Mouse (Mus musculus) small intestine, adult 2 months (tissue): ENCODE results near the gene Aldh16a1.
"Not testable (repeated sequence)": the region's sequence is repeated elsewhere in the genome, so short reads cannot be mapped to it uniquely, and the experiment has no call there.

ENCODE experiments used
- CTCF ChIP-seq: fragments of 200-500 bp; IDR thresholded peaks from 2 replicates; pipeline ENCODE4 v1.5.1; 2012; ENCODE audit warnings: low read depth, mild to moderate bottlenecking, control low read depth, inconsistent platforms, low read length, moderate library complexity, mixed read lengths; ENCODE audit not compliant: insufficient replicate concordance, insufficient read length; ENCODE audit errors: extremely low read depth
- POLR2A ChIP-seq: fragments of 200-500 bp; IDR thresholded peaks from 2 replicates; pipeline ENCODE4 v1.6.1; 2012; ENCODE audit warnings: low read depth, mild to moderate bottlenecking, control low read depth, inconsistent platforms, low read length, moderate library complexity

- TF ChIP-seq POLR2A, CTCF: not testable (repeated sequence)
Measured at GRCm38 (mm10) chr7:45125649-45126048, 28.7 kb downstream of the Aldh16a1 start.
